Mouse (Mus musculus) limb, embryonic 13.5 days (tissue): Measurements from ENCODE around the gene Tpcn2. TPM values are rescaled to one million over a fixed set of nuclear protein-coding genes. Genes with fewer than 3 reads are reported as not detected.

Experiments used
- ATAC-seq: fragments of 200-750 bp; cut with Nextera tagmentation; 2 replicates; pipeline ENCODE4 v1.8.0; 2017; ENCODE audit warnings: low read depth, moderate number of reproducible peaks, moderate TSS enrichment; ENCODE audit not compliant: low FRiP score
- H3K27ac ChIP-seq: fragments of 300-500 bp; sonication (generic); 2 replicates; pipeline ENCODE4 v1.5.1; 2015; ENCODE audit warnings: inconsistent platforms, mild to moderate bottlenecking, moderate library complexity
- H3K27me3 ChIP-seq: fragments of 300-500 bp; sonication (generic); 2 replicates; pipeline ENCODE4 v1.6.1; 2015; ENCODE audit warnings: mild to moderate bottlenecking, inconsistent platforms
- H3K36me3 ChIP-seq: fragments of 300-500 bp; sonication (generic); 2 replicates; pipeline ENCODE4 v1.6.1; 2015; ENCODE audit warnings: inconsistent platforms, mild to moderate bottlenecking, moderate library complexity
- H3K4me1 ChIP-seq: fragments of 300-500 bp; sonication (generic); 2 replicates; pipeline ENCODE4 v1.6.1; 2015; ENCODE audit warnings: inconsistent platforms
- H3K4me2 ChIP-seq: fragments of 300-500 bp; sonication (generic); replicated peaks from 2 replicates; pipeline ENCODE4 v1.6.1; 2015; ENCODE audit warnings: inconsistent platforms, mild to moderate bottlenecking, moderate library complexity
- H3K4me3 ChIP-seq: fragments of 300-500 bp; sonication (generic); 2 replicates; pipeline ENCODE4 v1.5.1; 2015; ENCODE audit warnings: moderate library complexity, mild to moderate bottlenecking, inconsistent platforms
- H3K9ac ChIP-seq: fragments of 300-500 bp; sonication (generic); 2 replicates; pipeline ENCODE4 v1.6.1; 2015; ENCODE audit warnings: mild to moderate bottlenecking, inconsistent platforms
- H3K9me3 ChIP-seq: fragments of 300-500 bp; sonication (generic); 2 replicates; pipeline ENCODE4 v1.6.1; 2016; ENCODE audit warnings: inconsistent platforms
- WGBS: fragments of 180-500 bp; shearing (Covaris S2); methylation state at CpG from one replicate; pipeline ENCODE4 v1.1.7; 2015; 5-methylcytosine and 5-hydroxymethylcytosine counted together
- polyA plus RNA-seq: library from polyadenylated mRNA; unstranded; fragments of >200 nt; fragmentation: Nextera tagmentation; extraction: Ambion mirVana; gene quantifications from 2 replicates; pipeline ENCODE4 v1.2.1, GENCODE M21; 2015

The Tpcn2 gene
- polyA plus RNA-seq, 1 experiment from 2014 or later, result 12.6 TPM

DNA sequence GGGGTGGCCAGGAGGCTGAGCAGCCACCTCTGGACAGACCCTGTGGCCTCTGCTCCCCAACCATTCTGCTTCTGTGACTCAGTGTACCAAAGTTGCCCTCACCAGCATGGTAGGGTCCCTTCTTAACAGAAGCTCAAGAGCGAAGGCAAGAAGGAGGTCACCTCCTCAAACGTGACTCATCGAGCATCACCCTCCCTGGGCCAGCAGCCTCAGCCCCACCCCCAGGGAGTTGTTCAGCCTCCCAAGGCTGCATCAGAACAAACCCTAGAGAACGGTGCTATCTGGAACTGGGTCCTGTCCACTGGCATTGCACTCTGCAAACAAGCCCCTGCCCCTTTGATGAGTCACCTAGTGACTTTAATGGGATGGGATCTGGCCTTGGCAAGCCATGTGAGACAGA is 25.1 kb upstream of the Tpcn2 start:
- Histone ChIP-seq H3K4me1 (no peaks in the 10 kb centered on the region), H3K27me3 (no peaks in the 10 kb centered on the region), H3K9me3 (no peaks in the 10 kb centered on the region), H3K27ac (no peak overlapping the region), H3K9ac (no peak overlapping the region), H3K4me3 (no peak overlapping the region), H3K4me2 (no peak overlapping the region), H3K36me3 (no peaks in the 10 kb centered on the region)
- ATAC-seq, result no peak
- WGBS, result 71% methylated on average over 4 of the region's 4 CpGs

- Histone ChIP-seq H3K27ac (no peak overlapping the region), H3K4me1 (peaks cover 1% of the 10 kb centered on the region; the same call in 1 of the 2 replicates), H3K9ac (no peak overlapping the region), H3K36me3 (no peaks in the 10 kb centered on the region), H3K27me3 (no peaks in the 10 kb centered on the region), H3K4me3 (no peak overlapping the region), H3K4me2 (no peak overlapping the region), H3K9me3 (no peaks in the 10 kb centered on the region)
- ATAC-seq, result no peak; the same call in 1 of the 2 replicates
- 78% methylated on average over 30 of the region's 30 CpGs for WGBS
Measured at GRCm38 (mm10) chr7:145308061-145308675, 24.4 kb upstream of the Tpcn2 start.

DNA sequence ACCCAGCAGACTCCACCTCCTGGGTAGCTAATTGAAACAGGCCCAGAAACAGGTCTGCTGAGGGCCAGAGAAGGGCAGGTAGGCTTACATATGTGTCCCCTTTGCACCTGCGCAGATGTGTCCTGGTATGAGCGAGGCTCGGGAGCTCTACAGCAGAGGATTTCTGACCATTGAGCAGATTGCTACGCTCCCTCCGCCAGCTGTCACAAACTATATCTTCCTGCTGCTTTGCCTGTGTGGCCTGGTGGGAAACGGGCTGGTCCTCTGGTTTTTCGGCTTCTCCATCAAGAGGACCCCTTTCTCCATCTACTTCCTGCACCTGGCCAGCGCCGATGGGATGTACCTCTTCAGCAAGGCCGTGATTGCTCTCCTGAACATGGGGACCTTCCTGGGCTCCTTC is 23.8 kb upstream of the Tpcn2 start:
- no peaks in the 10 kb centered on the region for H3K9me3 ChIP-seq
- ATAC-seq, result no peak
- no peak overlapping the region for H3K4me3 ChIP-seq
- no peak overlapping the region for H3K27ac ChIP-seq
- 88% methylated on average over 10 of the region's 10 CpGs for WGBS
- H3K4me1 ChIP-seq, result peaks cover 7% of the 10 kb centered on the region
- H3K27me3 ChIP-seq, result no peaks in the 10 kb centered on the region
- H3K9ac ChIP-seq, result no peak overlapping the region
- H3K4me2 ChIP-seq, result no peak overlapping the region
- no peaks in the 10 kb centered on the region for H3K36me3 ChIP-seq

DNA sequence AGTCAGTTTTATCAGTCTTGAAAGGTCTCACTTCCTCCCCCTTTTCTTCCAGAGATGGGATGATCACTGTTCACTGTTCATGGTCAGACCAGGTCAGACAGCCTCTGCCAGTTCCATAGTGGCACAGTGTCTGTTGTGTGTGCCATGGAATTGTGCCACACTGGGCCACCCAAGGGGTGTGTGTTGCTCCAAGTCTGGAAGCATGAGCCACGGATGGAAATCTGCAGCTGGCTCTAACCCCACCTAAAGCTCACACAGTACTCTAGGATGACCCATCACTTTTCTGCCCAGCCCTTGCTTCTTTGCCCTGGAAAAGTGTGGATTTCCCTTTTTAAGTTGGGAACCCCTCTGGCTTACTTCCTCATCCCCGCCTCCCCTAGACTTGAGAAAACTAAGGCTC is 20.3 kb upstream of the Tpcn2 start:
- ATAC-seq, result no peak
- Histone ChIP-seq H3K36me3 (no peaks in the 10 kb centered on the region), H3K4me3 (no peak overlapping the region), H3K27me3 (no peaks in the 10 kb centered on the region), H3K27ac (no peak overlapping the region), H3K9ac (no peak overlapping the region), H3K4me2 (no peak overlapping the region), H3K4me1 (peaks cover 31% of the 10 kb centered on the region), H3K9me3 (no peaks in the 10 kb centered on the region)
- 94% methylated on average over 2 of the region's 2 CpGs for WGBS

DNA sequence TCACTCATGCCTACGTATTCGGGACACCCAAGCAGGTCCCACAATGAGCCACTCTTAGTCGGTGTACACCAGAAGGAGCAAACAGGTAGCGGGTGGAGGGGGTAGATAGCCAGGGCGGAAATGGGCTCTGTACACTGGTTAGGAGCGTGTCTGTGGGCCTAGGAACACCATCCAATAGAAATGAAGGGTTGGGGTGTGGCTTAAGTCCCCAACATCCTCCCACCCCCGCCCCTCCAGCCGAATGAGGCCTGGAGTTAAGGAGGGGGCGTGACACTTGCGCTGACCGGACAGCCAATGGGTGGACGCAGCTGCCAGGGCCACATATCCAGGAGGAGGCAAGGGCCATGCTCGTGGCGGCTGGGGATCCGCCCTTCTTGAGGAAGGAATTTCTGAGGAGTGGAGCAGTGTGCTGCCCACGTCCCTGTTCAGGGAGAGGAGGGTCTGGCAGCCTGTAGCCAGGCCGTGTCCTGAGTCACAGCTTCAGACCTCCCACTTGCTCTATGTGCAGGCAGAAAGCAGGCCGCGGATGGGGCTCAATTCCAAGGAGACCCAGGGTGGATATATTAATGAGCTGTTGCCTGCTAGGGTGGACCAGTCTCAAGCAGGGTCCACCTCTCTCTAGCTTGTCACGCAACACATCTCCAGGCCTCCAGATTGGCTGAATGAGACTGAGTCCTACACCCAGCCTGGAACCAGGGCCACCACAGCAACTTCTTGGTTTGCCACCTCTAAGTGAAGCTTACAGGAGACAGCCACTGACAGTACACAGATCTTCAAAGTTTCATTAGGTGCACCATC is 18.9 kb upstream of the Tpcn2 start:
- peak overlapping the region; percentile 31 for H3K4me3 ChIP-seq
- peak overlapping the region; percentile 54 for H3K9ac ChIP-seq
- ATAC-seq, result peak; percentile 91

GRCm38 (mm10) chr7:145301341-145302005 is 17.7 kb upstream of the Tpcn2 start:
- H3K4me1 ChIP-seq, result peaks cover 34% of the 10 kb centered on the region
- H3K27me3 ChIP-seq, result no peaks in the 10 kb centered on the region
- peak overlapping the region; percentile 22; the same call in 1 of the 2 replicates for H3K27ac ChIP-seq
- no peaks in the 10 kb centered on the region for H3K9me3 ChIP-seq
- no peaks in the 10 kb centered on the region for H3K36me3 ChIP-seq
- H3K4me2 ChIP-seq, result 0 out of 2 replicates have a peak overlapping the region, but pooled peaks have one; percentile 2
- 90% methylated on average over 6 of the region's 6 CpGs for WGBS
- ATAC-seq, result no peak
- H3K9ac ChIP-seq, result no peak overlapping the region
- no peak overlapping the region for H3K4me3 ChIP-seq

More for the DNA sequence above, 18.9 kb upstream of the Tpcn2 start:
- Histone ChIP-seq H3K4me2 (peak overlapping the region; percentile 61), H3K4me1 (peaks cover 34% of the 10 kb centered on the region), H3K27me3 (no peaks in the 10 kb centered on the region), H3K9me3 (no peaks in the 10 kb centered on the region), H3K27ac (peak overlapping the region; percentile 79), H3K36me3 (no peaks in the 10 kb centered on the region)
- WGBS, result 4% methylated on average over 20 of the region's 20 CpGs

- Histone ChIP-seq H3K36me3 (no peaks in the 10 kb centered on the region), H3K4me1 (peaks cover 34% of the 10 kb centered on the region), H3K4me3 (no peak overlapping the region), H3K9ac (no peak overlapping the region), H3K27me3 (no peaks in the 10 kb centered on the region), H3K4me2 (0 out of 2 replicates have a peak overlapping the region, but pooled peaks have one; percentile 2), H3K9me3 (no peaks in the 10 kb centered on the region), H3K27ac (no peak overlapping the region)
- ATAC-seq, result no peak
Measured at GRCm38 (mm10) chr7:145301008-145301340, 17.2 kb upstream of the Tpcn2 start.

DNA sequence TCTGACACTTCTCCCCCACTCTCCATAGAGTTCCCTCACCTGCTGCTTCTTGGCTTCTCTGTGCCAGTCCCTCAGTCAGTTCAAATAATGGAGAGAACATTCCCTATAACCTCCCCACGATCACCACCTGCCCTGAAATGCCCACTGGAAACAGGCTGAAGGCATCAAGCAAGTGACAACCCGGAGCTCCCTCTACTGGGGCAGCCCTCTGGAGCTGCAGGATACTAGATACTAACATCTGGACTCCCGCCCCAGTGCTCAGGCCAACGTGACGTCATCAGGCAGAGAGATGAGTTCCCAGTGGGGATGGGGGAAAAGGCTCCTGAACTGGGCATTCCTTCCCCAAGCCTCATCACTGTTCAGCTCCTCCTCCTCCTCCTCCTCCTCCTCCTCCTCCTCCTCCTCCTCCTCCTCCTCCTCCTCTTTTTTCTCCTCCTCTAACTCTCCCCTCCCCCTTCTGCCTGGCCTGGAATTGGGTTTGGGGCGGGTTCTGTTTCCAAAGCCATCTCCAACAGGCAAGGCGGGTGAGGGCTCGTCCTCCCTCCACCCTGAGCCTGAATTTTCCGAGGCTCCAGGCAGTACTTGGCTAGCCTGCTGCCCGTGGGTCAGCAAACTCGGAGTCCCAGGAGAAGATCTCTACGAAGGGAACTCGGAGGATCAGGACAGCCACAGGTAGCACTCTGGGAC is 16.7 kb upstream of the Tpcn2 start, which contains the start of gene Mrgprf:
Mrgprf (plus strand) TSS at position 508 of the 687 bp plus-strand sequence.
- Histone ChIP-seq H3K27me3 (no peaks in the 10 kb centered on the region), H3K4me3 (no peak within 1 kb of the TSS), H3K9me3 (no peaks in the 10 kb centered on the region), H3K4me2 (0 out of 2 replicates have a peak within 1 kb of the TSS, but pooled peaks have one; percentile 2), H3K36me3 (no peaks in the 10 kb centered on the region), H3K4me1 (peaks cover 34% of the 10 kb centered on the region), H3K9ac (no peak within 1 kb of the TSS), H3K27ac (peak within 1 kb of the TSS; percentile 22; the same call in 1 of the 2 replicates)
- ATAC-seq, result no peak
- 35% methylated on average over 12 of the region's 13 CpGs for WGBS

GRCm38 (mm10) chr7:145299562-145300320 is 15.9 kb upstream of the Tpcn2 start:
- Histone ChIP-seq H3K36me3 (no peaks in the 10 kb centered on the region), H3K9ac (no peak overlapping the region), H3K27me3 (no peaks in the 10 kb centered on the region), H3K27ac (peak overlapping the region; percentile 22; the same call in 1 of the 2 replicates), H3K4me2 (no peak overlapping the region), H3K9me3 (no peaks in the 10 kb centered on the region), H3K4me1 (peaks cover 34% of the 10 kb centered on the region), H3K4me3 (no peak overlapping the region)
- no peak for ATAC-seq
- 59% methylated on average over 7 of the region's 7 CpGs for WGBS

DNA sequence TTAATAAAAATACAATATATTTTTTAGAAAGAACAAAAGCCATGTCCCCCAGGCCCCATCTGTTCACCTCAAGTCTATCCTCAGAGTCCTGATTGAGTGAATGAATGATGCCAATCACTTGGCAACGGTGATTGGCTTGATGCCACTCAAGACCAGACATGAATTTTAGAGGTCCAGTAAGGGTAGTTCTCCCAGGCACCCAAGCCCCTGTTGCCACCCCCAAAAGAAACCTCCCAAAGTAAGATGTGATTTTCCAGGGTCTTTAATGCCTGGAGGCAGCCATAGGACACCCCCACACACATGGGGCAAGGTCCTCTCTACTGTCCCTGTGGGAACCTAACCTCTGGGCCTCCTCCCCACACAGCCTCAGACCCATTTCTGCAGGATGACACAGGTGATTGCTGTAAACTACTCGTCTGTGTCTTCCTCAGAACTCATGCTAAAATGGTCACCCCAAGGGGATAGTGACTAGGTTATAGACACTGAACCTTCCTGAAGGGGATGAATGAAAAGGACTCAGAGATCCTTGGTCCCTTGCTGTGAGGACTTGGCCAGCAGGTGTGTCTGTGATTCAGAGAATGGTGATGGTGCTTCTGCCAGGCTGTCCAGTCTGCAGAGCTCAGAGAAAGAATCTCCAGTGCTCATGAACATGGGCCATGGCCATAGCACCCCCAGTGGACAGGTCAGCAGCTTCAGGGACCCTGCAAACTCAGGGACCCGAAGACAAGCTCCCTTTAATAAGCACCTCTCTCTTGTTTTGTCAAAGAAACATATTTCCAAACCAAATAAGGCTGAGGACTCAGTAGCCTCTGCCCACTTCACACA is 15.1 kb upstream of the Tpcn2 start:
- WGBS, result 63% methylated on average over 3 of the region's 3 CpGs
- H3K4me3 ChIP-seq, result no peak overlapping the region

More for the DNA sequence above, 15.1 kb upstream of the Tpcn2 start:
- no peak for ATAC-seq
- Histone ChIP-seq H3K9ac (no peak overlapping the region), H3K27me3 (no peaks in the 10 kb centered on the region), H3K36me3 (no peaks in the 10 kb centered on the region), H3K27ac (no peak overlapping the region), H3K4me2 (no peak overlapping the region), H3K9me3 (no peaks in the 10 kb centered on the region), H3K4me1 (peaks cover 34% of the 10 kb centered on the region)
